Mouse (Mus musculus) common myeloid progenitor, adult 5-6 weeks (primary cell): ENCODE results near the gene Acsl1. TPM values are rescaled to one million over a fixed set of nuclear protein-coding genes. Genes with fewer than 3 reads are reported as not detected.

Experiments used
- ATAC-seq: replicated peaks from 2 replicates; pipeline ENCODE4 v1.8.0; 2016; ENCODE audit warnings: low read depth, mild to moderate bottlenecking, moderate TSS enrichment, inconsistent platforms; ENCODE audit not compliant: poor library complexity, severe bottlenecking
- total RNA-seq: library from RNA; stranded (forward); fragments of 200-1000, 187-1606 nt; gene quantifications from 2 replicates; pipeline ENCODE4 v1.2.3, GENCODE M21; 2017

Gene Acsl1
- total RNA-seq, 1 experiment from 2014 or later: 70.3 TPM

DNA sequence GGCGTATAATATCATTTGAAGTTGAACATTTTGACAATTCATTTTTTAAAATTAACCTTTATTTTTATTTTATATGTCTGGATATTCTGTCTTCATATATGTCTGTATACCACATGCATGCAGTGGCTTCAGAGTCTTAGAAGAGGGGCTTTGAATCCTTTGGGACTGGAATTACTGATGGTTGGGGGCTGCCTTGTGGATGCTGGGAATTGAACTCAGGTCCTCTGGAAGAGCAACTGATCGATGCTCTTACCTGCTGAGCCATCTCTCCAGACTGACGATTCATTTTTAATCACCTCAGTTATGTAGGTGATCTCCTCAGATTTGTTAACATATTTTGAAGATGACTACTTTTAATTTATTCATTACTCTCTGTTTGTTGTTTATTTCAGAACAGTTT is 3.3 kb downstream of the Acsl1 start:
- ATAC-seq: no peak

DNA sequence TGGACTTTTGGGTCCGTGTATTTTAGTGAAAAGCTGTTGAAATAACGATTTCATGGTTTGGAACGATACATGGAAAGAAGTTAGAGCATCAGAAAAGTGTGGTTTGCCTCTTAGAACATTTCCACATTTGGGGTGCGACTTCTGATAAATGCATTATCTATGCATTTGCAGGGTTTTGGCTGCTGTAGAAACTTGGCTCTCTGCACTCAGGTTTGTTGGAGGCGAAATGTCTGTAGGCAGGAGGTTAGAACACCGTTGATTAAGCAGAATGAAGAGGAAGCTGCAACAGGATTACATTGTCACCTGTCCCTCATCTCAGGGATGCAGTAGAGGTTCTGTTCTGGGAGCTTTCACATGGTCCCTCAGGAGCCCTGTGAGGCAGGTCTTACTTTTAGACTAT is 3.8 kb downstream of the Acsl1 start:
- ATAC-seq: no peak

DNA sequence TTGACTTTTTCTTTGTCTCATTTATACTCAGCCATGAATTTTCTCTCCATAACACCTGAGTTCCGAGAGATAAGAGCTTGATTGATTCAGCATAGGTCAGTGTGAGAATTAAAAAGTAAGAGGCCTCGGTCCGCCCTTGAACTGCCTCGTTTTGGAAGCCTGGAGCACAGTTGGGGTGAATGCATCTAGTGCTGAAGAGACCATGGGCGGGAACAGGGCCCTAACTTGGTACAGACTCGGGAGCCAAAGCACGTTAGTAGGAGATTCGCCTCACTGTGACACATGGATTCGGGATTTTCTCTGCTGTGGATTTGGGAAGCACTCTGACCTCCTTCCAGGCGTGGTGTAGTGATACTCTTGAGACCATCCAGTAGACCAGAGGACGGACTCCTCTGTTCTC is 4.6 kb downstream of the Acsl1 start:
- ATAC-seq: no peak

DNA sequence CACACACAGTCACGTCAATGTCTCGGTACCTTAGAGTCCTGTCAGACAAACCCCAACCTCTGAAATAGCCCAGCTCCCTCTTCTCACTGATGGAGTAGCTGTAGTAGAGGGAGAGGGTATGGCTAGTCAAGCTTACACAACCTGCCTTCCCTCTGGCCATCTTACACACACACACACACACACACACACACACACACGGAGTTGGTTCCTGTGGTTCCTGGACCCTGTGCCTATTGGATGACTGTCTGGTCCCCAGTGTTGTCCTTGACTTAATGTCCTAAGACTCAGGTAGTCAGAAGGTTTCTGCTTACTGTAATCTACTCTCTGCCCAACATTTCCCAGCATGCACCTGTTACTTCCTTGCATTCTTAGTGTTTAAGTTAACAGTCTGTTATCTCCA is 5.1 kb downstream of the Acsl1 start:
- no peak for ATAC-seq

DNA sequence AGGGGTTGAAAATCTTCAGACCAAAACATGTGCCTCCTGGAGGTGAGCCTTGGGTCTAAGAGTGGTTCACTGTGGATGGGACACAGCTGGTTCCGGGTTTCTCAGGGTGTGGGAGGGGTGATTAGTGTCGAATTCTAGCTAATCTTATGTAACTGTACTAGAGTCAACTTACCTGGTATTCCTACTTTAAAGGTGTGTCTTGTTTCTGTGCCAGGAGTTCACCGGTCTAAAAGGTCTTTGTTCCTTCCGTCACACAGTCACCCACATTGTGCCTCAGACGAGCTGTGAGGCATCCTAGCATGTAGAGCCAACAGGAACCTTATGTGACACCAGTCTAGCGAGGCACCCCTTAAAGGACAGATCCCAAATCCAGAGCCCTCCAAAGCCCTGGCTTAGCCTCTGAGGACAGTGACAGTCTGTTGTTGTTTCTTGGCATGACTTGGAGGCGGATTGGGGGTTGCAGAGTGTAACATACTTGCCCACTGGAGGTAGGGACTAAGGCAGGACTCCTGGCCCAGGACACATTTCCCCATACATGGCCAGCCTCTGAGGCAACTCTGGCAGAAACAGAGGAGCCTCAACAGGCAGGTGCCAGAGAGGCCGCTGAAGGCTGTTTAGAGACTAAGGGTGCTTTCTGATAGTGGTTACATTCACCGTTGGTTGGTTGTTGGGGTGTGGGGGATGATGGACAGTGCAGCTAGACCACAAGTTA is 7.1 kb downstream of the Acsl1 start:
- peak; percentile 43 for ATAC-seq

DNA sequence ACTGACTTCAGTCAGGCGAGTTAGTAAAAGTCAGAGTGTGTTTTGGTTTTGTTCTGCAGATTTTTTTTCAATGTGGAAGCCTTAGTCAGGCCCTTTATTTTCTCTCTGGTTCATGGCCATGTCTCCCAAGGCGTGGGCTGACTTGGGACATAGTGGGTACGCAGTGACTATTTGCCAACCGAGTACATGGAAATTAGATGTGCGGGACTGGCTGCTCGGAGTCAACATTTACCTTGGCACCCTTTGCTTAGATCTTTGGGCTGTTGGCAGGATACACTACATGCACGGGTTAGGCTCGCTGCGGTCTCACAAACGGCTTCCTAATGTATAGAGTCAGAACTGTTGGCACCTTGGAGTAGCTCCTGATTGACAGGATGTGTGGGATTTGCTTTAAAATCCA is 7.9 kb downstream of the Acsl1 start:
- ATAC-seq: no peak

DNA sequence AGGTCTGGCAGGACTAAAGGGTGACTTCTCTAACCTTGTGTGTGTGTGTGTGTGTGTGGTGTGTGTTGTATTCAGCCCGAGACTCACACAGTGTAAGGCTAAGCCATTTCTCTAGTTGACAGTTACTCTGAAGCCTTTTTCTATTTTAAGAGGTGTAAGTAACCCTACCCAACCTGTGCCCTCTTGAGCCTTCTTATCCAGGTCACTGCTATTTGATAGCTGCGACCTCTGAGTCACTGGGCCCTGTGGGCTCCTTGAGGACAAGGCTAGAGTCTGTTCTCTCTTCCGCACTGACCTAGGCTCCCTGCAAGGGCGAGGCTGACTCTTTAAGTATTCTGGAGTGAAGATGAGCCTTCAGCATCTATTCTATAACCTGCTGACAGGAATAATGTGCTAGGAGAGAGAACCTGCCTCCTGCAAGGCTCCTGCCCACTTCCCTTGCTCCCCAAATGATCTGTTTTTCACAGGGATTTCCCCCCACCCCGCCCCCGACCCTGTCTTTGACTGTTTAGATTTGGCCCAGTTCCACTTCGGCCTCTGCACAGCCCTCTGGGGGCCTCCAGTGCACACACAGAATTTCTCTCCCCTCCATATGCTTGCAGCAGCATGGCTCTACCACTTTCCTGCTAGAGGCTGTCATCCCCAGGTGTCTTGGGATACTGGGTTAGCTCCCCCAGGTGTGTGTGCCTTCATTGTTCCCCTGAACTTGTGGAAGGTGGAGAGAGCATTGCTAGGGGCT is 9.1 kb downstream of the Acsl1 start:
- no peak for ATAC-seq

DNA sequence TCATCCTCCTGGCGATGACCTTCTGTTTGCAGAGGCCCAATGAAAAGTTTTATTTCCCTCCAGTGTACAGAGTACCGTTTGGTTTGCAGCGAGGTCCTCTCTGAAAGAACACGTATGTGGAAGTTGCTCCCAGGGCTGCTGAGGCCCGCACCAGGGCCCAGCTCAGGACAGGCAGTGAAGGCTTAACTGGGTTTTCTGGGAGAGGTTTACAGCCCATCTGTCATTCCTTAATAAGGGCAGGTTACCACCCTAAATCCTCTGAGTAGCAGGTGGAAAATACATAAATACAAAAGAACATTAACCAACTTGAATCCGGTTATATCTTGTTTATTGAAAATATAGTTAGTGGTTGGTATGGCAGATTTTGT is 9.7 kb downstream of the Acsl1 start:
- ATAC-seq: no peak

DNA sequence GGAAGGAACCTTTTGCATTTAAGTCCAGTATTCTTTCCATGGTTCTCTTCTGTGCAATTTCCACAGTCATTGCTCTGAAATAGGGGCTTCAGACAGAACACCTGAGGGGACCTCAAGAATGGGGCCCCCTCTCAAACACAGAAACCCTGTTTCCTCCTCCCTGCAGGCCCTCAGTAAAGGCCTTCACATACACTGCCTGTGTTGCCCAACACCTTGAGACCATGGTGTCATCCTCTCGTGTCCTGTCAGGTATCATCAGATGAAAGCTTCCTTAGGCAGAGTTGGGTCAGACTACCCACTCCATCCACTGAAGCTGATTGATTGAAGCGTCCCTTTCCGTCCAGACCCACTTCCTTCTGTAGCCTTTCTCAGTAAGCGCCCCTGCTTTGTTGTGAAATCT is 11.9 kb downstream of the Acsl1 start:
- no peak for ATAC-seq

DNA sequence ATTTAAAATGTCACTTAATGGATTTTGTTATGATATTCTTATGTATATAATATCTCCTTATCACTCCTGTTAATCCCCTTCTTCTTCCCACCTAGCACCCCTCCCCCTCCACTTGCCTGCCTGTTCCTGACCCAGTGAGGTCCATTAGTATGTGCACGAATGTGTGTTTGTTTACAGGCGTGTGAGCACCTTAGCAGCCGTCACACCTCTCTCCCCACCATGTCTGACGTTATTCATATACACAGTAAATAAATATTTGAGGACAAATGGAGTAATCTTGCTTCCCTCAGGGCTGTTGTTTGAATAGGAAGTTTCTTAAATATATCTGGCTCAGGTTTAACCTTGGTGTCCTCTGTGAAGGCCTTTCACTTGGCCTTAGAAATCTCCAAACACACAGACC is 12.4 kb downstream of the Acsl1 start:
- no peak for ATAC-seq

DNA sequence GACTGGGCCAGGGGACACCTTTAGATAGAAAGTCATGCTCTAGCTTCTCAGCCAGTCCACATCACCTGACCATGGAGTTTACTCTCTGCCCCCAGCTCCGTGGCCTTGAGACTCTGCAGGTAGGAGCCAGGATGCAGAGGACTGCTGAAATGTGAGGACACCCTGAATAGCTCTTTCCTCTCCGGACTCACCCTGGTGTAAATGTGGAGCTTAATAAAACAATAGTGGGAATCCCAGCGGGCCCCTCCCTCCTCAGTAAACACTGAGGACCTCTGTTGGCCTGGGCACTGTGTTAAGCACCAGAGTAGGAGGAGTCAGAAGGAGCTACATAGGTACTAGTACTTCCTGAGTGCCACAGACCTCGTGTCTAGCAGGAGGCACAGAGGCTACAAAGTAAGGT is 13.2 kb downstream of the Acsl1 start:
- ATAC-seq: no peak

DNA sequence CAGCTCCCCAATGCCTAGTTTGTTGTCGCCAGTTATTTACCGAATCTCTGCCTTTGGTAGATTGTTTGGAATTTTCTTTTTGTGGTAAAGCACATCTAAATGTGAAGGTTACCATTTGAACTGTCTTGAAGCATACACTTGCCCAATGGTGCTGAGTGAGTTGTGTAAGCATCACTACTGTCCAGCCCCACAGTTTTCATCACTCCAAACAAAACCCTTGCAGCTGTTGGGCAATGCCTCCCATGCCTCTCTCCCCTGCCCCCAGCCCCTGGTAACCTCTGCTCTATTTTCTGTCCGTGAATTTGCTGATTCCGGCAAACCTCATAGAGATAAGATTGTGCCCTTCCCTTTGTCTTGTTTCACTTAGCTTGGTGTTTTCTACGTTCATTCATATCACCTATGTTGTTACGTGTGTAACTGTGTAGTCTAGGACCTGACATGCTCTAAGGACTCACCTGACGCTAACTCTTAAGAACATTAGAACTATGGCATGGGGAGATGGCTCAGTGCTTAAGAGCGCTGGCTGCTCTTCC is 14.2 kb downstream of the Acsl1 start:
- no peak for ATAC-seq

DNA sequence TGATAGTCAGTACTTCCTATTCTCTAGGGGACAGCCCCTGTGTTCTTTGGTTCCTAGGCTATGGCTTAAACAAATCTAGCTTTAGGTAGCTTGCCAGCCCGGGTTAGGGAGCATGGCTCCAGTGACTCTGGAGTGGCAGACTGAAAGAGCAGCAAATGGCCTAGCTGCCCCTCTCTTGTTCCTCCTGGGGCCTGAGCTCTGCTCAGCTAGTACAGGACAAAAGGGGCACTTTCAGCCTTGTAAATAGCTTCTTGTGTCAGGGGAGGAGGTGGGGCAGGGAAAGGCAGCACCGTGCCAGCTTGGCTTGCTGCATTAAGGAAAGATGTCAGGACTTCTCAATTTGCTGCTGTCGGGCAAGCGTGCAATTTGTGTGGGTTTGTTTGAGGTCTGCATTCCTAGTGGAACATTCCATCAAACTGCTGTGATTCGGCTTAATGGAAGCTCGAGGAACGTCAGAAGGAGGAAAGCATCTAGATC is 17.3 kb downstream of the Acsl1 start:
- peak; percentile 40; the same call in 1 of the 2 replicates for ATAC-seq

DNA sequence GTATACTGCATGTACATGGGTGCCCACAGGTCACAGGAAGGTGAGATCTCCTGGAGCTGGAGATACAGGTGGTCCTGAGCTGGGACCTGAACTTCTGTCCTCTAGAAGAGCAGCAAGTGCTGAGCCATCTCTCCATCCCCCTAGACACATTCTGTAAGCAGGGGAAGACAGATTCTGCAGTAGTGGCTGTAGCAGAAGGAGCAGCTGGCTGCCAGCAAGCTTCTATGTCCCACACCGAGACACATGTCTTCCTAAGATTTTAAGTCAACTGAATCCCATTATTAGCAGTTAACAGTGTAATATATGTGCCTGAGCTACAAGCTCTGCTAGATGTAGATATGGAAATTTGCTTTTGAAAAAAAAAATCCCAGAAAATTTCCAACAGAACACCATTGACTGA is 18.4 kb downstream of the Acsl1 start:
- no peak for ATAC-seq

DNA sequence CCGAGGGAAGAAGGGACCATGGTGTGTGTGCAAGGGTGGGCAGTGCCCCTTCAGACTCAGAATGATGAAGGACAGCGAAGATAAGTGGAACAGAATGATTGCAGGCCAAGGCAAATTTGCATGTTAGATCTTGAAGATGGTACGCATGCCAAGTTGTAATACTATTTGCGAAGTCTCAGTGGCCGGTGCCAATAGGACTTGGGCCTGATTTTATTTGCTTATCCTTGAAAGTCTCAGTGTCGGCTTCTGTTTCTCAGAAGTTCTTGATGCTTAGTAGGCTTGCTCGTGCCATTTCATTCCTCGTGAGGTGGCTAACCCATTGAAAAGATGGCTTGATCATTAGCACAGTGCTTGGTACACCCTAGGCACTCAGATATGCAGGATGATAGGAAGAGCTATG is 19.4 kb downstream of the Acsl1 start:
- no peak for ATAC-seq

DNA sequence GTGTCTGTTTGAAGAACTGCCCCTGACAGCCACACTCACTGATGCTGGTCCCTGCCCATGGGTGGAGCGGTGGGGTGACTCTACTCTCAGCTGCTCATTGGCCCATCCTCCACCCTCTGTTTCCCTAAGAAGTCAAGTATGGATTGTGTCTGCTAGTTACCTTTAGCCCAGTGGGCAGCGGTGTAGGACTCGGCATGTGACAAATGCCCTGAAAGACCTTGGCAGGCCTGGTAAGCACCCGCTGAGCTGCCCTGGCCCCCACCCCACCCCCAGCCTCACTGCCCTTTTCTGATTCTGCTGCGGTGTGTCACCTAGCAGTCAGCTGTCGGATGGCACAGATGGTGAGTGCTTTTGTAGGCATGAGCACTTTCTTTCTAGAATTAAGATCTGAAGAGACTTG is 20.0 kb downstream of the Acsl1 start:
- no peak for ATAC-seq

DNA sequence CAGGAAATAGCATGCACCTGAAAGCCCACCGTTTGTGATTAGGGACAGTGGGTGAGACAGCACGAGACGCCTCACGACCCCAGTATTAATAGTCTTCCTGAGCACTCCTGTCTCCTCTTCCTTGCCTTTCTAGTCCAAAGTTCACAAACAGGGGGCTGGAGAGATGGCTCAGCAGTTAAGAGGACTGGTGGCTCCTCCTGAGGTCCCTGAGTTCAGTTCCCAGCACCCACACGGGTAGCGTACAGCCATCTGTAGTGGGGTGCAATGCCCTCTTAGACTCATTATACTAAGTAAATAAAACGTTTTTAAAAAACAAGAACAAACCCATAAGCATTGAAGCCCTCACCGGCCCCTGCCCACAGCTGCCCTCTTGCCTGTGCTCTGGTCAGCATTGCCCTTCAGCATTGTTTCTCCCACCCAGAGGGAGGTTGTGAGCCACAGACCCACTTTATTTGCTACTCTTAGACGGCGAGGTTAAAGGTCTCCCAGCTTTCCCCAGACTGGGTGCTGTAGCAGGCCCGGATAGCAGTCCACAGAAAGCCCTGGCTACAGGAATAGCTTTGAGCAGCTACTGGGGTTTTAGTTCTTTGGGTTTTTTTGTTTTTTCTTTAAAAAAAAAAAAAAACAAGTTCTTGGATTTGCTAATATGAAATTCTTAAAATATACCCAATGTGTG is 22.8 kb downstream of the Acsl1 start:
- ATAC-seq: no peak

DNA sequence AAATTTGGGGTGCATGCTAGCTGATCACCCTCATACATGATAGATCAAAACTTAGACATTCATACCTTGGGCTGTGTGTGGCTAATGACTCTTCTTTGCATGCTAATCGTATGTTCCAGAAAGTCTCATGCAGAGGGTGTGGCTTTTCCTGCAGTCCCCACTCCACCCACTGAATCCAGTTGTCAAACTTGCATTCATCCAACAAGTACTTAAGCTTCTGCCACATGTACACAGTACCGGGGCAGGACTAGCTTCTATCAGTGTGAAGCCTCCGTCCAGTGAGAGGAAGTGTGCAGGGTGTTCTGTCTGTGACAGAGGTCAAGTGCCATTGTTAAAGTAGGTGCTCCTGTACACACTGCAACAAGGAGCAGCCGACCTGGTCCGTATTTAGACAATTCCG is 26.0 kb downstream of the Acsl1 start:
- ATAC-seq: peak; percentile 27

DNA sequence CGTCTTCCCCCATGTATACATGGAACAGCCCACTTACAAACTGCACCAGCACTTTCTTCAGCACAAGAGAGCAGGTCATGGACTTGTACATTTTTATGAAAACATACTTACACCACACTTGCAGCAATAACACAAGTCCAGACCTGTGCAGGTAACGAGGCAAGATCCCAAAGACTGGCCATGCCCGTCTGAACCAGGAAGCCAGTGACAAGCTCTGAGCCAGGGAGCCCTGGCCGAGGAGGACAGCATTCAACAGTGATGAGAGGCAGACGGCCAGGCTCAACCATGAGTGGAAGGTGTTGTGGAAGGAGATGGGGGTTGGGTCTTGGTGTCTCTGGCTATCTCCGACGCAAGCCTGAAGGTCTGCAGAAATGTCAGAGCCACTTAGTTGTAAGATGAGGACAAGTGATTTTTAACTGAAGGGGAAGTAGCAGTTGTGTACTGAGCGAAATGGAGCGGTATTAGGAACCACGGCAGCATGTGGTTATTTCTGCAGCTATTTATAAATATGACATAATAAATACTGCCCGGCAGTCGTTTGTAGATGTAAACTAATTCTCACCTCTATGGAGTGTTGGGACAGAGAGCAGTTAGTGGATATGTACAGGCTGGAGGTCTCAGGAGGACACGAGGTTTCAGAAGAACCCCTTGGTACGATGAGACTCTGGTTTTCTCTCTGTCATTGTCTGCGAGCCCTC is 26.6 kb downstream of the Acsl1 start:
- peak; percentile 41 for ATAC-seq

DNA sequence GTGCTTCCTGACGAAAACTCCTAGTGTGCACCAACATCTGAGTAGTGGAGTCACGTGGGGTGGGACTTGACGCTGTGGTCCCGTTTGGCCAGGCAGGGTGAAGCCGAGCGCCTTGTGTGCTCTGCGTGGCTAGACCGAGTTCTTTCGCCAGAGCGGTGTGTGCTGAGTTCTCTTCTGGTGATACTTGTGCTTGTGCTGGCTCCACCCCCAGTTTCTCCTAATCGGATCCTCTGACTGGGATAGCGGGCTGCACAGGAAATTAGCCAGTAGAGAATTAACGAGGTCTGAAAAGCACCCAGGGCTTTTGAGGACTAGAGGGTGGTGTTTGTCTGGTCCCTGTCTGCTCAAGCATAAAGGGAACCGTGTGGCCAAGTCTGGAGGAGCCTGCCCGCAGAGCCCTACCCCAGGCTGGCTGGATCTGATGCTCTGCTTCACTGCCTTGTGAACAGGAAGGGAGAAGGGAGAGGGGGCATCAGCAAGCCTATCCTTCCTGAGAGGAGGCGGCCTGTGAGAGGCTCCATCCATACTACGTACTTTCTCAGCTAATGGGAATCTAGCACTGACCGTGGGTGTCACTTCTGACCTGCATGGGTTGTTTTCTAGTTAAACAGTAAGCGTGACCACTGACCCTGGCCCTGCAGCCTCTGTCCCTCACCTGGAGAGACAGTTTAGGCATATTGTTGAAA is 28.7 kb downstream of the Acsl1 start:
- peak; percentile 13; the same call in 1 of the 2 replicates for ATAC-seq
